Mouse (Mus musculus) G1E (cell line): ENCODE results near the gene Jmy.

Experiments used
- CTCF ChIP-seq: IDR thresholded peaks from 2 replicates; pipeline ENCODE4 v1.5.1; 2012; ENCODE audit warnings: low read depth, low read length, inconsistent platforms, mixed read lengths
- GATA1 ChIP-seq: IDR thresholded peaks from 2 replicates; pipeline ENCODE4 v1.6.1; 2012; ENCODE audit warnings: borderline replicate concordance, low read length, inconsistent platforms, mixed read lengths
- GATA2 ChIP-seq: IDR thresholded peaks from 2 replicates; pipeline ENCODE4 v1.6.1; 2012; ENCODE audit warnings: low read depth, low read length, inconsistent platforms, borderline replicate concordance
- POLR2AphosphoS5 ChIP-seq: IDR thresholded peaks from 2 replicates; pipeline ENCODE4 v1.6.1; 2012; ENCODE audit warnings: low read depth, low read length, inconsistent platforms; ENCODE audit not compliant: insufficient replicate concordance
- TAL1 ChIP-seq: conservative IDR thresholded peaks from 2 replicates; pipeline ENCODE4 v1.6.1; 2012; ENCODE audit warnings: low read depth, low read length, inconsistent platforms, mixed read lengths

DNA sequence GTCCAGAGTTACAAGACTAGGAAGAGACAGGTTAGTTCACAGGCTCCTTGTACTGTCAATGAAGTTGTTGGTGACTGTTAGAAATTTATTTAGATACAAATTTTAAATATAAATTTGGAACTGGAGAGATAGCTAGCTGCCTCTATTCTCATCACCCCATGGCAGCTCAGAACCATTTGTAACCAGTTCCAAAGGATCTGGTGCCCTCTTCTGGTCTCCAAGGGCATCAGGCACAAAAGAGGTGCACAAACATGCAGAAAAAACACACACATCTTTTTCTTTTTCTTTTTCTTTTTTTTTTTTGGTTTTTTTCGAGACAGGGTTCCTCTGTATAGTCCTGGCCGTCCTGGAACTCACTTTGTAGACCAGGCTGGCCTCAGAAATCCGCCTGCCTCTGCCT is 18.5 kb downstream of the Jmy start:
- TF ChIP-seq CTCF (no peak), GATA2 (no peak), POLR2AphosphoS5 (no peak), GATA1 (no peak), TAL1 (no peak)
